Mouse (Mus musculus) liver, embryonic 14.5 days (tissue): ENCODE results near the gene Scoc. TPM values are rescaled to one million over a fixed set of nuclear protein-coding genes. Genes with fewer than 3 reads are reported as not detected.
A peak's percentile ranks its signal among the peaks of the same experiment; 100 is the strongest.

Experiments
- ATAC-seq: fragments of 200-750 bp; cut with Nextera tagmentation; 2 replicates; pipeline ENCODE4 v1.8.0; 2017; ENCODE audit warnings: moderate number of reproducible peaks, mild to moderate bottlenecking, moderate library complexity; ENCODE audit not compliant: insufficient read depth
- DNase-seq, 3 experiments: peaks; one replicate each; pipeline ENCODE4 v3.0.0-alpha.2; 2012 to 2013; ENCODE audit warnings: low read depth in 3 of 3, low spot score in 3 of 3
- H3K27ac ChIP-seq: fragments of 300-500 bp; sonication (generic); 2 replicates; pipeline ENCODE4 v1.5.1; 2014; ENCODE audit warnings: moderate library complexity, mild to moderate bottlenecking, control low read depth, inconsistent platforms
- H3K27me3 ChIP-seq: fragments of 300-500 bp; sonication (generic); 2 replicates; pipeline ENCODE4 v1.6.1; 2014; ENCODE audit warnings: mild to moderate bottlenecking, low read length, moderate library complexity; ENCODE audit not compliant: control insufficient read depth, insufficient read depth
- H3K36me3 ChIP-seq: fragments of 300-500 bp; sonication (generic); replicated peaks from 2 replicates; pipeline ENCODE4 v1.6.1; 2014; ENCODE audit warnings: low read depth; ENCODE audit not compliant: control insufficient read depth, insufficient read depth
- H3K4me1 ChIP-seq, 2 experiments: fragments of 200-500 bp in 1 of 2; fragments of 300-500 bp in 1 of 2; sonication (generic) in 1 of 2; replicated peaks; 2 replicates each; pipeline ENCODE4 v1.6.1; 2012 to 2014; ENCODE audit warnings: antibody characterized with exemption in 1 of 2, inconsistent platforms in 1 of 2, low read length in 1 of 2; ENCODE audit not compliant: control insufficient read depth in 2 of 2, insufficient read depth in 2 of 2
- H3K4me2 ChIP-seq: fragments of 300-500 bp; sonication (generic); 2 replicates; pipeline ENCODE4 v1.6.1; 2014; ENCODE audit warnings: low read depth, mild to moderate bottlenecking, control low read depth, moderate library complexity
- H3K4me3 ChIP-seq, 2 experiments: fragments of 200-500 bp in 1 of 2; fragments of 300-500 bp in 1 of 2; sonication (generic) in 1 of 2; 2 replicates each; pipeline ENCODE4 v1.5.1; 2012 to 2014; ENCODE audit warnings: low read depth in 2 of 2, low read length in 2 of 2, mild to moderate bottlenecking in 2 of 2, control low read depth in 1 of 2, inconsistent platforms in 1 of 2, moderate library complexity in 1 of 2; ENCODE audit not compliant: insufficient read depth in 1 of 2
- H3K9ac ChIP-seq: fragments of 300-500 bp; sonication (generic); replicated peaks from 2 replicates; pipeline ENCODE4 v1.6.1; 2014; ENCODE audit warnings: mild to moderate bottlenecking, control low read depth, moderate library complexity
- H3K9me3 ChIP-seq: fragments of 300-500 bp; sonication (generic); 2 replicates; pipeline ENCODE4 v1.6.1; 2016; ENCODE audit warnings: low read length, mixed read lengths; ENCODE audit not compliant: control insufficient read depth
- CTCF ChIP-seq: IDR thresholded peaks from 2 replicates; pipeline ENCODE4 v1.5.1; 2016; ENCODE audit warnings: antibody characterized with exemption, low read depth, control low read depth
- EP300 ChIP-seq: IDR thresholded peaks from 2 replicates; pipeline ENCODE4 v1.6.1; 2016; ENCODE audit warnings: antibody characterized with exemption, low read depth
- WGBS: fragments of 180-500 bp; shearing (Covaris S2); extraction: QIAGEN DNeasy Blood & Tissue Kit; methylation state at CpG from one replicate; pipeline ENCODE4 v1.1.7; 2014; ENCODE audit not compliant: insufficient replicate concordance; 5-methylcytosine and 5-hydroxymethylcytosine counted together
- polyA plus RNA-seq, 2 experiments: library from polyadenylated mRNA; depleted of rRNA in 1 of 2; stranded (reverse) in 1 of 2; unstranded in 1 of 2; fragments of >200 nt; fragmentation: Nextera tagmentation in 1 of 2; extraction: Ambion mirVana in 1 of 2; gene quantifications; 2 replicates each; pipeline versions ENCODE4 v1.2.1 to v1.2.3; 2012 to 2014

Scoc gene
- polyA plus RNA-seq, 2 experiments, result 40.3 to 65.5 TPM

GRCm38 (mm10) chr8:83426949-83427348 lies 31.2 kb downstream of the Scoc start:
- Histone ChIP-seq H3K27me3 (no peaks in the 10 kb centered on the region), H3K9me3 (no peaks in the 10 kb centered on the region), H3K4me3 (no peak overlapping the region), H3K36me3 (no peaks in the 10 kb centered on the region), H3K4me2 (peak overlapping the region; percentile 17; the same call in 1 of the 2 replicates), H3K27ac (peak overlapping the region; percentile 63), H3K4me1 (peaks cover 54 to 60% of the 10 kb centered on the region in 2 experiments), H3K9ac (peak overlapping the region; percentile 11; the same call in 1 of the 2 replicates)
- no peak for DNase-seq
- 20% methylated on average over 7 of the region's 7 CpGs for WGBS
- TF ChIP-seq CTCF, result no peak
- TF ChIP-seq EP300, result no peak
- no peak for ATAC-seq

DNA sequence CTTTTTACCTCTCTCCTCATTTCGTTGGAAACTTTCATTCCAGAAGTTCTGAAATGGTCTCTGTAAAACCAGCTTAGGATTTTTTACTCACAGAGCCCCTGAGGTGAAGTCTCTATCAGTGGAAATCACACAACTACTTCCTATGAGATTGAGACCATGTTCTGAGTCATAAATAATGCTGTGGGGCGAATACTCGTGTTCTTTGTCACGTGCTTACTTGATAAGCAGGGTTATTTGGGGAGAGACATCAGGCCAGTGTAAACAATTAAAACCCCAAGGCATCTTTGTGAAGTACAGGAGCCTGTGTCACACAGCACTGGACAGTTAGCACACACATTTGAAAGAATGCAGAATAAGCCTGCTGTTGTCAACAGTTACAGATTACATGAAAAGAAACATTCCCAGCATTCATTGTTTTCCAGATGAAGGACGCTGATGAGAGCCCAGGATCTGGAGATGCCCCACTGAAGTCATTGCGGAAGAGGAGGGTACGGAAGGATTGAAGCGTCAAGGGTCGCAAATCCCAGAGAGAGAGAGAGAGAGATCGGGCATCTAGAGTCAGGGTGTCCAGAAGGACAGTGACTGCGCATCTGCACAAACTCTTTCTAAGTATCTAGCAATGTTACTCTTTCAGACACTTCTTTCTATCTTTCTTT lies 32.0 kb downstream of the Scoc start:
- no peaks in the 10 kb centered on the region for H3K27me3 ChIP-seq
- peaks cover 61 to 67% of the 10 kb centered on the region in 2 experiments for H3K4me1 ChIP-seq

DNA sequence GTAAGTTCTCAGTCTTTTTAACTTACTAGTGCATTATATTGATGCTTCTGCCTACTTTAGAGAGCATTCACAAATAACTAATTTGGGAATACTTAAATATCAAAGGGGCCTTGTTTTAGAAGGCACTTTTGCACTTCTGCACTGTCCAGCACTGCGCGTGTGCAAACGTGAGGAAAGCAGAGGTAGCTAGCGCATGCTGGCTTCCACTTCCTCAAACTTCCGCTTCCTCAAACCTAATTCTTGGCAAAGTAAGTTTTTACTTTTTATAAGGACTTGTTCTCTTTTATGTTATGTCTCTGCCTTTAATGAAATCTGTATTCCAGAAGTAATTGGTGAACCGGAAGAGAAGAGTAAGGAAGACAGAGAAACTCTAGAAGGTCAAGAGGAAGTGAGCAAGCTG lies 33.0 kb downstream of the Scoc start:
- Histone ChIP-seq H3K27ac (no peak overlapping the region), H3K4me1 (peaks cover 62 to 71% of the 10 kb centered on the region in 2 experiments), H3K27me3 (no peaks in the 10 kb centered on the region), H3K36me3 (no peaks in the 10 kb centered on the region), H3K4me2 (no peak overlapping the region), H3K9me3 (no peaks in the 10 kb centered on the region), H3K4me3 (no peak overlapping the region), H3K9ac (no peak overlapping the region)
- no peak for ATAC-seq
- no peak for TF ChIP-seq CTCF
- TF ChIP-seq EP300, result no peak
- 78% methylated on average over 6 of the region's 6 CpGs for WGBS
- no peak for DNase-seq

More for the DNA sequence above, 32.0 kb downstream of the Scoc start:
- H3K9me3 ChIP-seq, result no peaks in the 10 kb centered on the region
- H3K4me2 ChIP-seq, result no peak overlapping the region
- no peak overlapping the region for H3K9ac ChIP-seq
- no peak overlapping the region for H3K4me3 ChIP-seq
- DNase-seq, result no peak
- no peak for ATAC-seq
- 57% methylated on average over 11 of the region's 11 CpGs for WGBS
- TF ChIP-seq EP300 (no peak), CTCF (no peak)
- H3K36me3 ChIP-seq, result no peaks in the 10 kb centered on the region
- peak overlapping the region; percentile 28; the same call in 1 of the 2 replicates for H3K27ac ChIP-seq

DNA sequence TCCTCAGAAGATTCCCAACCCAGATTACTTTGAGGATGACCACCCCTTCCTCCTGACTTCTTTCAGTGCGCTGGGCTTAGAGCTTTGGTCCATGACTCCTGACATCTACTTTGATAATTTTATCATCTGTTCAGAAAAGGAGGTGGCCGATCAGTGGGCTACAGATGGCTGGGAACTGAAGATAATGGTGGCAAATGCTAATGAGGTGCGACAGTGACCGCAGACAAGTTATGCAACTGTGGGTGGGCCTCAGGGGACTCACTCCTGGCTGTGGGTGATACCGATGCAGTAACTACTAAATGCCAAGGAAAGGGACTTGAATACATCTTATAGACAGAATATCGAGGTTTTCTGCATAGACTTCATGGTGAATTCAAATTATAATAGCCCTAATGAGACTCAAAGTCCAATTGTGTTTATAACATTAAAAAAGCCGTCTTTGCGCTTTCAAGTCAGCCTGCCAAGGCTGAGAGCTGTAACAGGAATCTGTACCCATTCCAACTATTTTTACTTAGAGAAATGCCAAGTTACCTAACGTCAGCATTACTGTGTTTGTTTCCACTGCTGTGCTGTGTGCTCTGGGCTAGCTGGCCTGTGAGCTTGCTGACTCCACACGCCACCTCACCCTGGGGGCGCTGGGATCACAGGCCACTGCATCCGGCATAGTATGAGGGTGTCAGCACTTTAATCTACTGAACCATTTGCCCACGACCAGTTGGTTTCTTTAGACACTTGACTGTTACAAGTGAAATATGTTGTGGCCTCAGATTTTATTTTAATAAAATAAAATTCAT lies 35.0 kb downstream of the Scoc start:
- H3K4me3 ChIP-seq, result peak overlapping the region in 1 of 2 experiments; percentile 25; a peak in 2 of 4 replicates
- TF ChIP-seq EP300 (peak; percentile 95), CTCF (no peak)
- ATAC-seq, result peak; percentile 95
- DNase-seq, result peak; percentile 79 to 82 (median 80)
- no peaks in the 10 kb centered on the region for H3K27me3 ChIP-seq
- peak overlapping the region; percentile 64 for H3K9ac ChIP-seq
- peak overlapping the region; percentile 96 for H3K27ac ChIP-seq
- H3K9me3 ChIP-seq, result no peaks in the 10 kb centered on the region
- no peaks in the 10 kb centered on the region for H3K36me3 ChIP-seq
- H3K4me2 ChIP-seq, result peak overlapping the region; percentile 69
- H3K4me1 ChIP-seq, result peaks cover 57% of the 10 kb centered on the region in 2 experiments
- 15% methylated on average over 13 of the region's 13 CpGs for WGBS

DNA sequence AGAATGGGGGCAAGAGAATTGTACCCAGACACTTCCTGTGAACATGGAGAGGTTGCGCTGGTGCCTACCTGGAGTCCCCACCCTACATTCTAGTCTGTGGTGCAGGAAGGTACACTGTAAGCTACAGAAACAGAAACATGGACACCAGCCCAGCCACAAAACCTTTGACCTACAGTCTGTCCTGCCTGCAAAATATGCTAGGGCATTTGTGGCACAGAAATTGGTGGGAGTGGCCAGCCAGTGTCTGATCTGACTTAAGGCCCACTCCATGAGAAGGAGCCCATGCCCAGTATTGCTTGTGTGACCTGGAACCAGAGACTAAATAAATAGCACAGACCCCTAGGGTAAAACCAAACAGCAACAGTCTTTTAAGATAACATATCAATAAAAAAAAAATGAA lies 36.8 kb downstream of the Scoc start:
- Histone ChIP-seq H3K27me3 (no peaks in the 10 kb centered on the region), H3K36me3 (no peaks in the 10 kb centered on the region), H3K9ac (no peak overlapping the region), H3K4me3 (no peak overlapping the region), H3K4me1 (peaks cover 40 to 41% of the 10 kb centered on the region in 2 experiments), H3K4me2 (no peak overlapping the region), H3K27ac (no peak overlapping the region; the same call in 1 of the 2 replicates), H3K9me3 (no peaks in the 10 kb centered on the region)
- WGBS, result 96% methylated on average over 1 of the region's 1 CpGs
- no peak for TF ChIP-seq CTCF
- TF ChIP-seq EP300, result no peak
- no peak for ATAC-seq
- no peak for DNase-seq
